Mouse (Mus musculus) thymus, postnatal 0 days (tissue): ENCODE measurements around the gene Pard6b. TPM values are rescaled to one million over a fixed set of nuclear protein-coding genes. Genes with fewer than 3 reads are reported as not detected.

ENCODE experiments used
- DNase-seq: peaks from one replicate; pipeline ENCODE4 v3.0.0-alpha.2; 2015; ENCODE audit warnings: low spot score
- polyA plus RNA-seq: library from polyadenylated mRNA; unstranded; fragments of >200 nt; fragmentation: Nextera tagmentation; extraction: Ambion mirVana; gene quantifications from 2 replicates; pipeline ENCODE4 v1.2.1, GENCODE M21; 2015

The Pard6b gene
- polyA plus RNA-seq, 1 experiment from 2014 or later = 3.4 TPM

DNA sequence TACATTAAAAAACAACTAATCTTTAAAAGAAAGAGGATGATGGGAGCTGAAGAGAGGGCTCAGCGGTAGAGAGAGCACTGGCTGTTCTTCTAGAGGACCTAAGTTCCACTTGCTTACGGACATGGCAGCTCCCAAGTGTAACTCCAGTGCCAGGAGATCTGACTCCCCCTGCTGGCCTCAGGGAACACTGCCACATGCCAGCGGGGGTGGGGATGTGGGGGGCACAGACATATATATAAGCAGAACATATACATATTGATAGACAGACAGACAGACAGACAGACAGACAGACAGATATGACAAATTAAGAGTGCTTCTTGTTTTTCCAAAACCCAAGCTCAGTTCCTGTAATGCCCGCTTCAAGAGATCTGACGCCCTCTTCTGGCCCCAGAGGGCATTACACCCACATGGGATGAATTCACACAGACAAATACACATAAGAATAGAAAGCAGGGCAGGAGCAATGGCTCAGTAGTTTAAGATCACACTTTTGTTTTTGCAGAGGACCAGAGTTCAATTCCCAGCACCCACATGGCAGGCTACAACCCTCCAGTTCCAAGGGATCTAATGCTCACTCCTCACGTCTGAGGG is 21.5 kb upstream of the Pard6b start:
- no peak for DNase-seq

DNA sequence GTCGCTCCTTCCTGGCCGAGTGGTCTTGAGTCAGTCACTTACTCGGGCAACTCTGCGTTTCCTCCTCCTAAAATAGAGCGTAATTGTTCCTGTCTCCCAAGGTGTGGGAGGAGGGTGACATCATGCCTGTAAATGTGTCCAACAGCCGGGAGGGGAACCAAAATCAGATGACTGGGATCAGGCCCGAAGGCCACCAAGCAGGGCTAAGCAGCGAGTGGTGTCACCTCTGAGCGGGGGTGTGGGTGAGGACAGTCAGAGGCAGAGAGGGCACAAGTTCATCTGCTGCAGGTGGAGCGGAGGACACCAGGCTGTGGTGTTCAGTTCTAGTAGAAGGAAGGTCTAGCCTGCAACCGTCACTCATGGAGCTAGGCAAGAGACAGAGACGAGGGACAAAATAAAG is 17.1 kb upstream of the Pard6b start:
- no peak for DNase-seq

DNA sequence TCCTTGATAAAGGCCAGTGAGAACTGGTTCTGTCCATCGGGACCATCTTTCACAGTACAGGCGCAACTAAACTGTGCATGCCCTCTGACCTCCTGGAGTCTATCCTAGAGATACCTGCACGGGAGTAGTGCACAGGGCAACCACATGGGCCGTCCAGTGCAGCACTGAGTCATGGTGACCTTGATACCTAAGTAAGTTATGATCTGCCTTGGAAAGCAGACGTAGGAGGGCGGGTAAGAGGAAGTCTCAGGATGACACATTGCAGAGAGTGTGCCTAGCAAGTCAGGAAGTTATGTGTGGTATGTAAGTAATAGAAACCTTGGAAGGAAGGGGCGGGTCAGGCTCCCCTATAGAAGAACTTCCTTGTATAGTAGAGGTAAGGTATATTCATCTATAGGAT is 15.3 kb upstream of the Pard6b start:
- DNase-seq = no peak

DNA sequence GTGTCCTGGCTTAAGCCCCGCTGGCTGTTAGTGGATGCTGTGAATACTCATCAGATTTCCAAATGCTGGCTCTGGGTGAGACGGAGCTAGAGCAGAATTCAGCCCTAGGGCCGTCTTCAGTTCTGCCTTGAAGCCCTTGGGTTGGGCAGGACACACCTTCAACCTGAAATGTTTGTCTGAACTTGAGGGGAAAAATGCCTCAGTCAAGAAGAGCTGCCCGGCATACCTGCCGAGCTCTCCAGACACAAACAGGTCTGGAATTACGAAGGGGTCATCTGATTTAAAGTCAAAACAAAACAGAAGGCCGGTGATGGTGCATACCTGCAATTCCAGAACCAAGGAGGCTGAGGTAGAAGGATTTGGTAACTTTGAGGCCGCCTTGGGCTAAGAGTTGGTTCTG is 14.0 kb upstream of the Pard6b start:
- DNase-seq = no peak

DNA sequence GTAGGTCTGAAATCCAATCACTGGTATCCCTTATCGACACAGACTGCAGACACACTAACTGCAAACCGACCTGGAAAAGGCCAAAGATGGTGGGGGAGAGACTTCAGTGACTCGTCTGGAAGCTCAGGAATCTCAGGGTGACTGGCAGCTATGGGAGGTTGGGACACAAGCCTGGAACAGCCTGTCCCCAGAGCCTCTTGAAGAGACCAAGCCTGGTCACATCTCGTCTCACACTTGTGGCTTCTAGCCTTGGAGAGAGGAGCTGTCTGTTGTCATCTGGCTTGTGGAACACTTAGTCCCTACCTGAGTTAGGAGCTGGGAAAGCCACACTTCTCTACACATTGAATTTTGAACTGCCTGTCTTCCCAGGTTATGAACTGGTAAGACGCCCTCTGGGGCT is 10.4 kb upstream of the Pard6b start:
- DNase-seq = no peak

DNA sequence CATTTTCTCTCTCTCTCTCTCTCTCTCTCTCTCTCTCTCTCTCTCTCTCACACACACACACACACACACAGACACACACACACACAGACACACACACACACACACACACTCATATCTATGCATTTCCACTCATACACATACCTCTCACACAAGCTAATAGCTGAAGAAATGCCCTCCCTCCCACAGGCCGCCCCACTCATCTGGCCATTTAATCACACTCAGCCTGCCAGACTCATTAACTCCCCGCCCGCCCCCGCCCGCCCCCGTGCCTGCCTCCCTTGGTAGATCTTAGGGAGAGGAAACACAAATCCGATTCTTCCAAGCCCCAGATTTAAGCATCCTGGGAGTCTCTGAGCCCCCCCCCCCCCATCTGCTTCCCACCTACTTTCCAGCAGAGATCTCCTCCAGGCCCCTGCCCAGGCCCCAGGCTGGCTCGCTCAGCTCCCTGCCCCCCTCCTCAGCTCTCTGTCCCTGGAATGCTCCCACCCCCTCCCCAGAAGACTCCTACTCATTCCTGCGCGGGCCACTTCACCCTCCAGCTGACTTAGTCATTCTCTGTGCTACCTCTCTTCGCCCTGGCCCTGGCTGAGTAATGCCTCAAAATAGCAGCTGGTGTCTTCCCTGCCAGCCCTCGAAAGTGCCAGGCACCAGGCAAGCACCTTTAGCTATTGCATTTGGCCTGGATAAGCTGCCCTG is 8.2 kb upstream of the Pard6b start:
- DNase-seq = no peak

DNA sequence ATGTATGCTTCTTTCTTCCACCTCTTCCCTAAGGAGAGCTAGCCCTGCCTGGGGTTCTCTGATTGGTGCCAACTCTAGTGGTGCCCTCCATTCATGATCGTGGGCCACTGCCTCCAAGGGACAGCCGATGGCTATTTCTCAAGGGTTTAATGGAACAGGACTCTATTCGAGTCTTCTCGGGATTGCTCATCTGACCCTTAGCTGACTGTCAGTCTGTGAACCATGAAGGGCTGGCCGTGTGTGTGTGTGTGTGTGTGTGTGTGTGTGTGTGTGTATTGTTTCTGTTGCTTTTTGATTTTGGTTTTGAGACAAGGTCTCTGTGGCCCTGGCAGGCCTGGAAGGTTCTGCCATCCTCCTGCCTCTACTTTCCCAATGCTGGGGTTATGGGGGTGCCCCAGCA is 7.1 kb upstream of the Pard6b start:
- DNase-seq = no peak

DNA sequence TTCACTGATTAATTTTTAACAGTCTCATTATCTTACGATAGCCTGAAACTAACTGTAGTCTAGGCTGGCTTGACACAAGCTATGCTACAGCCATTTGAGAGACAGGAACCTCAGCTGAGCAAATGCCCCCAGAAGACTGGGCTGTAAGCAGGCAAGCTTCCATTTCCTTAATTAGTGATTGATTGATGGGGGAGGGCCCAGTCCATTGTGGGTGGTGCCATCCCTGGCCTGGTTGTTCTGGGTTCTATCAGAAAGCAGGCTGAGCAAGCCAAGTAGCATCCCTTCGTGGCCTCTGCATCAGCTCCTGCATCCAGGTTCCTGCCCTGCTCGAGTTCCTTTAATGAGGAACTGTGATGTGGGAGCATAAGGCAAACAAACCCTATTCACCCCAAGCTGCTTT is 6.3 kb upstream of the Pard6b start:
- no peak for DNase-seq

DNA sequence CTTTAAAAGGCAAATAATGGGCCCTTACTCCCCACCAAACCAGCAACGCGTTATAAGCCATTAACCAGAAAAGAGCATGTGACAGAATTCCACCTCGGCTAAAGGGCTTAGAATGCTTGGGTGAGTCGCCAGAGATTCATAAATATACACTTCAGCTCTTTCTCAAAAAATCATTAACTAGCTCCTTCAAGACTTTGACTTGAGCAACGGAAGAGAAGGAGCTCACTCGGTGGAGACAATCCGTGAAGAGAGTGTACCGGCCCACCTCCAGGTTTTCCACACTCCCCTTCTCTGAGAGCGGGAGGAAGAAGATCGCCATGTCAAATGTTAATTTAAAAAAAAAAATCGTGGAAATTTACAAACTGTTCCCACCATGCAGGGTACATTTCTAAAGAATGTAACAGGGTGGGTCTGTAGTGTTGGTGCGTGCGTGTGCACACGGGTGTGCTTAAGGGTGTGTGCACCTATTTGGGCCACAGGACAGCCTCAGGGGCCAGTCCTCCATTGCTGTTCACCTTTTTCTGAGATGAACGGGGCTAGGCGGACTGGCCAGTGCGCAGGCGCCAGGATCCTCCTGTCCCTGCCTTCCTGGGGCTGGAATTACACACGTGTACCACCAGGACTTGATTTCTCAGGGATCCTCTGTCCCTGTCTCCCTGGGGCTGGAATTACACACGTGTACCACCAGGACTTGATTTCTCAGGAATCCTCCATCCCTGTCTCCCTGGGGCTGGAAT is 3.8 kb upstream of the Pard6b start:
- no peak for DNase-seq

DNA sequence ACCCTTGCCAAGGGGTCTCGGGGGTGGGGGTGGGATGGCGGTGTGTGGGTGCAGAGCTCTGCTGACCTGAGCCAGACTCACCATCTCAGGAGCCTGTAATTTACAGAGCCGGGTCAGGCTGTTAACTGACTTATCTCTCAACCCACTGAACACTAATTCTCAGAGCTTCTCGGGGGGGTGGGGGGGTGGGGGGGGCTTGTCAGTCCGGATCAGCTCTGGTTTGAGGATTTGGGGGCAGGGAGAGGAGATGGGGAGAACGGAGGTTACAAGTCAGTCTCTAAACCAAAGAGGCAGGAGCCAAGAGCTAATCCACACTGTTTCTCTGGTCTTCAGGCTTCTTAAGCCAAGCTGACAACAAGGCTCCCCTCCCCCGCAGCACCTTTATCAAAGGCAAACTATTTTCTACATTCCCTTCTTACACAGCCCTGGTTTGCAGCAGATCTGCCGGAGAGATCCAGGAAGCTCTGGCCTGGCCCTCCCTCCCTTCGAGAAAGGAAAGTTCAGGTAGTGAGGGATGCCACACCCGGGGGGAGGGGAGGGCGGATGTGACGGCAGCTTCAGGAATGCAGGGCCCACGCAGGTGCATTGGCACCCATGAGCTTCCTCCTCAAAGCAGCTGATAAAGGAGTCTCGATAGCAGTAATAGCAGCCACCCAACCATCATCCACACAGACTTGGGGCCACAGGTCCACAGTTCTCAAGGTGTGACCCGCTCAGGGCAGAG is 2.5 kb upstream of the Pard6b start:
- no peak for DNase-seq

DNA sequence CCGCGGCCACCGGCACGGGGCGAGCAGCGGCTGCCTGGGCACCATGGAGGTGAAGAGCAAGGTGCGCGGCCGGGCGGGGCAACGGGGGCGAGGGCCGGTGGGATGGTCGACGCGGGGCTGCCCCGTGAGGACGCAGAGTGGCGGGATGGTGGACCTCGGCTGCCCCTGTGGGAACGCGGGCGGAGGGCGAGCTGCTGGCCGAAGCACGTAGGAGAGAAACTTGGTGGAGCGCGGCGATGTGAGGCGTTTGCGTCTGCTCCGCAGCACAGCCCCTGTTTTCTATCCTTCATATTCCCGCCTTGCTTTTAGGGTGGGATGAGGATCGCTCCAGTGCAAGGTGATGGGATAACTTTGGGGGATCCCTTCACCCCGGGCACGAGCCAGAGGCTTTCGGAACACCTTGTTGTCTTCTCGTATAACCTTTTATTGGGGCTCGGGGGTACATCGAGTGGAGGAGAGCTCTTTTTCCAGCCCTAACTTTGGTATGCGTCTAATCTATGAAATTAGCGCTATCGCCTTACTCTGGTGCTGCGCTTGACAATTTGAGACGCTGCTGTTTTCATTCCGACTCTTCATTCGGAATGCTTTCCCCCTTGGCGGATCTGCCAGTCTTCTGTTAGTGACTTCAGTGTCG is 612 bp downstream of the Pard6b start:
- DNase-seq = no peak

DNA sequence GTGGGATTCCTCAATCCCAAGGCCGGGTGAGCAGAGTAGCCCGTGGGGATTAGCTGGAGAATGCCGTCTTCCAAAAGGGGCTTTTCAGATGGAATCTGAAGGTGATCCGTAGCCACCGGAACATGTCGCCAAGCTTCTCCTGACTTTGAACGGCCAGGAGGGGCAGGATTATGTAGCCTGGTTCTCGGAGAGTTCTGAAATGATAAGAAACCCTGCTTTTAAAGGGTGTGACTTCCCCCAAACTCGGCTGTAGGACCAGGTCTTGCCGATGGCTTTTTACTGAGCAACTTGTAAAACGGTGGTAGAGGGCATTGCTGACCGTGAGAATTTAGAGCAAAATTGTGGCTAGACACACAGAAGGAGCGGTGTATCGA is 1.1 kb downstream of the Pard6b start:
- no peak for DNase-seq

DNA sequence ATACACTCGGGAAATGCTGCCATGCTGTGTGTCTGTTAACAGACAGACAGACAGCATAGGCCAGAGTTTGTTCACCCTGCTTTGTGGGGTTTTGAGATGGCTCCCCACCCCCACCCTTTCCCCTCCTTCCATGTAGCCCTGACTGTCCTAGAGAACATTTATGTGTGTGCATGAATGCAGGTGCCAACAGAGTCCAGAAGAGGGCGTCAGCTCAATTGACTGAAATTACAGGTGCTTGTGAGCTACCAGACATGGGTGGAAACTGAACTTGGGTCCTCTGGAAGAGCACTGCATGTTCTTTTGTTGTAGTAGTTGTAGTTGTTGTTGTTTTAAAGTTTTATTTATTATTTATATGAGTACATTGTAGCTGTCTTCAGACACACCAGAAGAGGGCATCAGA is 2.8 kb downstream of the Pard6b start:
- DNase-seq = no peak

DNA sequence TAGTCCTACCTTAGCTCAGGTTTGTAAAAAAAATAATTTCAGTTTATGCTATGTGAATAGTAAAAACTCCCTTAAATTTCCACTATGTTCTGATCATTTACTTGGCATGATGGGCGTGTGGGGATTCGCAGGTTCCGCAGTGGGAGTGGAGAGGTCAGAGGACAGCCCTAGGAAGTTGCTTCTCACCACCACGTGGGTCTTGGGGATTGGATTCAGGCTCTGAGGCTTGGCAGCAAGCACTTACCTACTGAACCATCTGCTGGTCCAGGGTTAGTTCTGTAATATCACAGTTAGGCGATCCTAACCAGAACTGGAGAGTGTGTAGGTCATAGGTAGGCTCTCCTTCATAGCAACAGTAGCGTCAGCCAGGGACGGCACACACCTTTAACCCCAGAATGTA is 3.4 kb downstream of the Pard6b start:
- DNase-seq = no peak

DNA sequence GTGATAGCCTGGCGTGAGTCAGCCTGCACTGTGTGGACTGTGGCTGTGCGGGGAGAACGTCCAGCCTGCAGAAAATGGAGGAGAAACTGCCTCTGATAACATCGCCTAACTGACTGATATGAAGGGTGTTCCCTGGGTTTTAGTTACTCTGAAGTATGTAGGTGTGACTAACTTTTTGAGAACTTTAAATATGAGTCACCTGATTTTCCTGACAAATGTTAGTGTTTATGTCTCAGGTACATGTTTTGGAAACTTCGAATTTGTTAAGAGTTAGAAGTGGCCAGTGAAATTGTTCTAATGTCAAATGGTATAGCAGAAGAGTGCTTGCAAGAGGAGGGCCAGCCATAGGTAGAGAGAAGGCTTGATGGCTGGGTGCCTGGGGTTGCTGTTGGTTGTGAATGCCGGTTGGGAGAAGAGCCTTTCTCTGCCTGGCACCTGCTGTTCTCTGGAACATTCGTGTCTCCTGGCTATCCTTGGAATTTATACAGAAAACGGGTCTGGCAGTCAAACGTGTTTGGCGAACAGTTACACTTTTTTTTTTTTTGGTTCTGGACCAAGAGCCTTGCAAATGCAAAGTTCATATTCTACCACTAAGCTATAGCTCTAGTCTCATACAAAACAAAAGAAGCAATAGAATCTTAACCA is 4.9 kb downstream of the Pard6b start:
- no peak for DNase-seq

DNA sequence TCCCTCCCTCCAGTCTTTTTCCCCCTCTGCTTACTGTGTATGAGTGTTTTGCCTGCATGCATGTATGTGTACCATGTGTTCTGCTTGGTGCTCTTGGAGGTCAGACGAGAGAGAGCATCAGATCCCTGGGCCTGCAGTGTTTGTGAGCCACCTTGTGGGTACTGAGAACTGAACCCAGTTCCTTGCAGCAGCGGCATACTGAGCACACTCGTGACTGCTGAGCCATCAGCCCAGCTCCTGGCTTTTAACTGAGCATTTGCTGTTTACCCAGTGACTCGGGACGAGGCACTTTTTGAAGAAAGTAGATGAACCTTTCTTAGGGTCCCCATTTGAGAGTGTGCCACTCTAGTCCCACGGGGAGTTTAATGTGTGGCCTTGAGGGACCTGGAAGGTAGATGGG is 5.5 kb downstream of the Pard6b start:
- DNase-seq = no peak

DNA sequence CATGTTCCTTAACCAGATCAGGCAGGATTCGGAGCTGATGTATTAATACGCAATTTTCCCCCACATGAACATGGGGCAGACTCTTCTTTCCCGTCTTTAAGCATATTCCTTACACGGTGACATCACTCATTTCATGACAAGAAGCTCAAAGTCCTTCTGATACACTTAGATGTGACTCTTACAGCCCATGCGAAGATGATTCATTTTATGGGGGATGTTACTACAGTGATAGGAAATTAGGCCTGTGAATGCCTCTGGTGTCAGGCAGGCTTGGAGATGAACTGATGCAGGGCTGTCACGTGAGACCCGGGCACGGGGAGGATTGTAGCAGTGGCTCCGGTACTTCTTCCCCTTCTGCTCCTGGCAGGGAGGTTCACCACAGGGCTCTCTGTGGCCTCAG is 6.0 kb downstream of the Pard6b start:
- DNase-seq = no peak

DNA sequence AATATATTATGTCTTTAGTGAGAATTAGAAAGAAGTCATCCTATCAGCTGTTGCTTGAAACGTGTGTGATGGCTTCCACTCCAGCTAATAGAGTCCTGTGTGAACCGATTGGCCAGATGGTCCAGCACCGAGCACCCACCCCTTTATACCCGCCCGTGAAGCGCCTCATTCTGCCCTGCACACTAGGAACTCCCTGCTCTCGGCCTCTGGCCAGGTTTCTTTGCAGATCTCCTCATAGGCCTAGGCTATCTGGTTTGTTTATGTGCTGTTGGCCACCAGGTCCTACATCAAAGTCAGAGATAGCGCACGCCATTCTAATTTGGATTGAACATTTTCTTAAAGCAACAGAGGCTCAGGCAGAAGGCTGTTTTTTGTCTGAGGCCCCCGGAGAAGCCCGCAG is 10.8 kb downstream of the Pard6b start:
- DNase-seq = no peak

DNA sequence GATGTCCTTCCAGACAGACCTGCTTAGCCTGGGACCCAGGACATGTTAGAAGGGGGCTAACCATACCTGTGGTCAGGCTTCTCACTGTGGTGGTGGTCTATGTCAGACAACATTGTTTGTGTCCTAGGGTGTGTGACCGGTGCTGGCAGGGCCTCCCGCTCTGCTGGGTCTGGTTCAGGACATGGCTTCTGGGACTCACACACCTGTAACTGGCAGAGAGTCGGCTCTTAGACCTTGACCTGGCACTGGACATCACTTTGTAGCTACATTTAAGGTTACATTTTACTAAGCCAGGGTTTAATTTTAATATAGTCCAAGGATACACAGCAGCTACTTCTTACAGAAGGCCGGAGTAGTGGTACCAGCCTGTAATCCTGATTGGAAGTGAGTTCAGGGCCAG is 12.3 kb downstream of the Pard6b start:
- DNase-seq = no peak

DNA sequence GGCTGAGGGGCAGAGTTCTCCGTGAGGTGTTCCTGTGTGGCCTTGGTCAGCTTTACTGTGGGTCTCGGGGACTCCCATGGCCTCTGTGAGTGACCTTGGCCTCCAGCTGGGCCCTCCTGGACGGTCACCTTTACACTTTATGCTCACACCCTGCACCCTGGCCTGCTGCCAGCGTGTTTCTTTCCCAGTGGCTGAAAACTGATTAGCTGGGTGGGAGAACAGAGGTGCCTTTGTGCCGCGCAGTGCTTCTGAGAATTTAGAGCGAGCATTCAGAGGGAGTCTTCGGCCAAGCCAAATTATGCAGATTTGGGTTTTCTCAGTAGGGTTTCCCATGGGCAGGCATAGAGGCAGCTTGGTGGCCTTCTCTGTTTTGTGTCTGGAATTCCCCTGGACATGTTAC is 14.3 kb downstream of the Pard6b start:
- DNase-seq = no peak

DNA sequence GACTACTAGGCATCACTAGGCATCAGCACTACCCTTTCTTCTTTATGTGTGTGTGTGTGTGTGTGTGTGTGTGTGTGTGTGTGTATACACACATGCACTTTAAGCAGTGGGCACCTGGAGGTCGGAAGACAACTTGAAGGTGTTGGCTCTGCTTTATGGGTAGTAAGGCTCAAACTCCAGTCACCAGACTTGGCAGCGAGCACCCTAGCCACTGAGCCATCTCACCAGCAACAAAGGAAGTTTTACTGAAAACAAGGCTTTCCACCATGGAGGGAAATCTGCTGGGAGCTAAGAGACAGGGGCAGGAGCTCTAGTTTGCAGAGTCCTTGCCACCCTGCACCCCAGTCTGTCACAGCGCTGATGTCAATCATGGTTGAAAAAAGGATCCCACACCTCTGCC is 15.7 kb downstream of the Pard6b start:
- no peak for DNase-seq
